Mouse (Mus musculus): Measurements from ENCODE around the gene Gipr. TPM values are rescaled to one million over a fixed set of nuclear protein-coding genes. Genes with fewer than 3 reads are reported as not detected.
A peak's percentile ranks its signal among the peaks of the same experiment; 100 is the strongest.

Gipr gene
- polyA plus RNA-seq, 1 experiment from 2014 or later, result 0.26 TPM

GRCm38 (mm10) chr7:19172874-19173273 is 6.9 kb upstream of the Gipr start:
- peak; percentile 96 for DNase-seq
- Histone ChIP-seq H3K27ac (ENCODE audit: low read depth) (no peak overlapping the region), H3K9me3 (ENCODE audit: low read depth, low read length) (peaks cover 3% of the 10 kb centered on the region; the same call in 1 of the 2 replicates), H3K36me3 (ENCODE audit: insufficient read depth) (no peaks in the 10 kb centered on the region), H3K27me3 (ENCODE audit: insufficient read depth, low read length) (peaks cover 29% of the 10 kb centered on the region), H3K4me3 (ENCODE audit: low read depth, low read length) (peak overlapping the region; percentile 29), H3K4me1 (ENCODE audit: insufficient read depth) (peaks cover 6% of the 10 kb centered on the region; the same call in 1 of the 2 replicates), H3K9ac (0 out of 2 replicates have a peak overlapping the region, but pooled peaks have one; percentile 26), H3K4me2 (peak overlapping the region; percentile 63)
- 3% methylated on average over 17 of the region's 17 CpGs for WGBS
- TF ChIP-seq CTCF (IDR thresholded peaks at IDR 0.05; ENCODE audit: low read depth), result peak; percentile 93
- ATAC-seq (ENCODE audit: insufficient read depth), result peak; percentile 67

DNA sequence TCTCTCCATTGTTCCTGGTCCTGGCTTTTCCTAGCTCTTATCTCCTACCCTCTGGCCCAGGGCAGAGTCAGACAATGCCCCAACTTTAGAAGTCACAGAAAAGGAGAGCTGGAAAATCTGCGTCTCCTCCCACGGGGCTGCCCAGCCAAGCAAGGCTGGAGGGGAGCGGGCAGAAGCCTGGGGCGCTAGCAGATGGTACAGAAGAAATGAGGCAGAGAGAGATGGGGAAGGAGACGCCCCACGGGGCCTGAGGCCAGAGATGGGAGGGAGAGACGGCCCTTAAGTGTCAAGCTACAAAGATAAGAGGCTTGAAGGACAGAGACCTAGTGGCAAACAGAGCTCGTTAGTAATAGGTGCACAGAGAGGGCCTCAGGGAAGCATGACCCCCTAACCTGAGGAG is 5.9 kb upstream of the Gipr start:
- peaks cover 6% of the 10 kb centered on the region; the same call in 1 of the 2 replicates for H3K4me1 ChIP-seq (ENCODE audit: insufficient read depth)

GRCm38 (mm10) chr7:19170142-19170541 is 4.2 kb upstream of the Gipr start:
- ATAC-seq (ENCODE audit: insufficient read depth) (peak; percentile 70), DNase-seq (peak; percentile 72)
- Histone ChIP-seq H3K9me3 (ENCODE audit: low read depth, low read length) (peaks cover 3% of the 10 kb centered on the region; the same call in 1 of the 2 replicates), H3K9ac (no peak overlapping the region), H3K36me3 (ENCODE audit: insufficient read depth) (no peaks in the 10 kb centered on the region), H3K4me3 (ENCODE audit: low read depth, low read length) (no peak overlapping the region), H3K27ac (ENCODE audit: low read depth) (peak overlapping the region; percentile 6), H3K4me2 (no peak overlapping the region; the same call in 1 of the 2 replicates), H3K27me3 (ENCODE audit: insufficient read depth, low read length) (0 out of 2 replicates have a peak, but pooled peaks cover 3% of the 10 kb centered on the region), H3K4me1 (ENCODE audit: insufficient read depth) (peaks cover 6% of the 10 kb centered on the region; the same call in 1 of the 2 replicates)
- no peak for TF ChIP-seq CTCF (IDR thresholded peaks at IDR 0.05; ENCODE audit: low read depth)
- WGBS, result 21% methylated on average over 8 of the region's 8 CpGs

More for the DNA sequence above, 5.9 kb upstream of the Gipr start:
- ATAC-seq (ENCODE audit: insufficient read depth) (no peak), DNase-seq (no peak)
- 36% methylated on average over 8 of the region's 8 CpGs for WGBS
- no peak overlapping the region for H3K4me3 ChIP-seq (ENCODE audit: low read depth, low read length)
- no peak overlapping the region for H3K4me2 ChIP-seq
- H3K9ac ChIP-seq, result peak overlapping the region; percentile 29; the same call in 1 of the 2 replicates
- H3K27me3 ChIP-seq (ENCODE audit: insufficient read depth, low read length), result peaks cover 19% of the 10 kb centered on the region
- H3K27ac ChIP-seq (ENCODE audit: low read depth), result peak overlapping the region; percentile 48; the same call in 1 of the 2 replicates
- peaks cover 6% of the 10 kb centered on the region for H3K9me3 ChIP-seq (ENCODE audit: low read depth, low read length)
- H3K36me3 ChIP-seq (ENCODE audit: insufficient read depth), result no peaks in the 10 kb centered on the region
- no peak for TF ChIP-seq CTCF (IDR thresholded peaks at IDR 0.05; ENCODE audit: low read depth)

- WGBS, result 63% methylated on average over 10 of the region's 10 CpGs
- Histone ChIP-seq H3K9ac (no peak overlapping the region), H3K4me2 (no peak overlapping the region), H3K4me3 (ENCODE audit: low read depth, low read length) (no peak overlapping the region), H3K36me3 (ENCODE audit: insufficient read depth) (no peaks in the 10 kb centered on the region), H3K9me3 (ENCODE audit: low read depth, low read length) (peaks cover 3% of the 10 kb centered on the region; the same call in 1 of the 2 replicates), H3K27ac (ENCODE audit: low read depth) (peak overlapping the region; percentile 6), H3K27me3 (ENCODE audit: insufficient read depth, low read length) (peaks cover 7% of the 10 kb centered on the region; the same call in 1 of the 2 replicates), H3K4me1 (ENCODE audit: insufficient read depth) (peaks cover 11% of the 10 kb centered on the region)
- ATAC-seq (ENCODE audit: insufficient read depth) (no peak), DNase-seq (no peak)
- no peak for TF ChIP-seq CTCF (IDR thresholded peaks at IDR 0.05; ENCODE audit: low read depth)
These were observed 3.6 kb upstream of the Gipr start for GRCm38 (mm10) chr7:19169506-19169905.

DNA sequence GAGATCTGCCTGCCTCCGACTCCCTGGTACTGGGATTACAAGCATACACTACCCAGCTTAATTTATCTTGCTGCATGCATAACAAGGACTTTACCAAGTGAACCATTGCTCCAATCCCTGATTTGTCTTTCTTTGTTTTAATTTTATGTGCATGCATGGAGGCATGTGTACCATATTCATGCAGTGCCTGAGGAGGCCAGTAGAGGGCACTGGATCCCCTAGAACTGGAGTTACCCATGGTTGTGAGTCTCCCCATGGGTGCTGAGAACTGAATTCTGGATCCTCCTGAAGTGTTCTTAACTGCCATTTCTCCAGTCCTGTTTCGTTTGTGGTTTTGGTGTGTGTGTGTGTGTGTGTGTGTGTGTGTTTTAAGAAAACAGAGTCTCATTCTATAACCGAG is 1.1 kb upstream of the Gipr start:
- no peaks in the 10 kb centered on the region for H3K36me3 ChIP-seq (ENCODE audit: insufficient read depth)
- WGBS, result 78% methylated on average over 3 of the region's 3 CpGs
- H3K27ac ChIP-seq (ENCODE audit: low read depth), result no peak overlapping the region
- DNase-seq, result no peak
- peak; percentile 28; the same call in 1 of the 2 replicates for TF ChIP-seq CTCF (IDR thresholded peaks at IDR 0.05; ENCODE audit: low read depth)
- peaks cover 7% of the 10 kb centered on the region; the same call in 1 of the 2 replicates for H3K27me3 ChIP-seq (ENCODE audit: insufficient read depth, low read length)
- no peak for ATAC-seq (ENCODE audit: insufficient read depth)
- peaks cover 3% of the 10 kb centered on the region; the same call in 1 of the 2 replicates for H3K9me3 ChIP-seq (ENCODE audit: low read depth, low read length)
- H3K4me1 ChIP-seq (ENCODE audit: insufficient read depth), result peaks cover 5% of the 10 kb centered on the region
- H3K4me2 ChIP-seq, result no peak overlapping the region
- H3K4me3 ChIP-seq (ENCODE audit: low read depth, low read length), result no peak overlapping the region
- no peak overlapping the region for H3K9ac ChIP-seq

- Histone ChIP-seq H3K9me3 (ENCODE audit: low read depth, low read length) (peaks cover 3% of the 10 kb centered on the region; the same call in 1 of the 2 replicates), H3K27me3 (ENCODE audit: insufficient read depth, low read length) (peaks cover 12% of the 10 kb centered on the region), H3K4me3 (ENCODE audit: low read depth, low read length) (0 out of 2 replicates have a peak overlapping the region, but pooled peaks have one; percentile 13), H3K4me1 (ENCODE audit: insufficient read depth) (peaks cover 5% of the 10 kb centered on the region; the same call in 1 of the 2 replicates), H3K27ac (ENCODE audit: low read depth) (no peak overlapping the region), H3K9ac (no peak overlapping the region), H3K4me2 (peak overlapping the region; percentile 44), H3K36me3 (ENCODE audit: insufficient read depth) (no peaks in the 10 kb centered on the region)
- ATAC-seq (ENCODE audit: insufficient read depth) (peak; percentile 12; the same call in 1 of the 2 replicates), DNase-seq (peak; percentile 60)
- WGBS, result under 1% methylated on average over 13 of the region's 13 CpGs
- no peak for TF ChIP-seq CTCF (IDR thresholded peaks at IDR 0.05; ENCODE audit: low read depth)
These were observed 949 bp downstream of the Gipr start for GRCm38 (mm10) chr7:19164978-19165377.

GRCm38 (mm10) chr7:19164189-19164588 is 1.7 kb downstream of the Gipr start:
- no peak for TF ChIP-seq CTCF (IDR thresholded peaks at IDR 0.05; ENCODE audit: low read depth)
- Histone ChIP-seq H3K27ac (ENCODE audit: low read depth) (no peak overlapping the region), H3K4me2 (peak overlapping the region; percentile 44), H3K4me1 (ENCODE audit: insufficient read depth) (peaks cover 5% of the 10 kb centered on the region; the same call in 1 of the 2 replicates), H3K9ac (no peak overlapping the region), H3K9me3 (ENCODE audit: low read depth, low read length) (peaks cover 3% of the 10 kb centered on the region; the same call in 1 of the 2 replicates), H3K27me3 (ENCODE audit: insufficient read depth, low read length) (peaks cover 20% of the 10 kb centered on the region), H3K4me3 (ENCODE audit: low read depth, low read length) (0 out of 2 replicates have a peak overlapping the region, but pooled peaks have one; percentile 13), H3K36me3 (ENCODE audit: insufficient read depth) (no peaks in the 10 kb centered on the region)
- ATAC-seq (ENCODE audit: insufficient read depth) (peak; percentile 65), DNase-seq (peak; percentile 56)
- under 1% methylated on average over 6 of the region's 6 CpGs for WGBS
